Mouse (Mus musculus) megakaryocyte, embryonic 14.5 days (primary cell): ENCODE data around the gene Papss2. TPM values are rescaled to one million over a fixed set of nuclear protein-coding genes. Genes with fewer than 3 reads are reported as not detected.

Source experiments
- H3K27me3 ChIP-seq: replicated peaks from 2 replicates; pipeline ENCODE3; 2012; ENCODE audit warnings: inconsistent platforms
- H3K36me3 ChIP-seq: replicated peaks from 2 replicates; pipeline ENCODE3; 2012; ENCODE audit warnings: low read length, inconsistent platforms, mixed read lengths
- H3K4me1 ChIP-seq: 2 replicates; pipeline ENCODE4 v1.6.1; 2012; ENCODE audit warnings: inconsistent platforms
- H3K4me3 ChIP-seq: replicated peaks from 2 replicates; pipeline ENCODE3; 2012; ENCODE audit warnings: moderate library complexity, mild to moderate bottlenecking, inconsistent platforms
- H3K9me3 ChIP-seq: 2 replicates; pipeline ENCODE4 v1.6.1; 2012; ENCODE audit warnings: inconsistent platforms
- FLI1 ChIP-seq: IDR thresholded peaks from 2 replicates; pipeline ENCODE4 v1.6.1; 2012; ENCODE audit warnings: low read length, inconsistent platforms, mixed read lengths
- GATA1 ChIP-seq: IDR thresholded peaks from 3 replicates; pipeline ENCODE4 v1.6.1; 2012; ENCODE audit warnings: mixed read lengths, low read length, inconsistent platforms, borderline replicate concordance
- polyA plus RNA-seq: library from polyadenylated mRNA; stranded (reverse); fragments of >175 nt; gene quantifications from 2 replicates; pipeline ENCODE4 v1.2.3, GENCODE M21; 2012; ENCODE audit warnings: low replicate concordance; ENCODE audit not compliant: insufficient read depth

The Papss2 gene
- polyA plus RNA-seq = 0.66 TPM in 1 of 2 replicates, not detected in the other

GRCm38 (mm10) chr19:32595506-32596286 lies at the start of gene Papss2:
Gene Papss2 (plus strand): TSS chr19:32595790.
- Histone ChIP-seq H3K36me3 (no peaks in the 10 kb centered on the region), H3K9me3 (no peaks in the 10 kb centered on the region), H3K27me3 (peaks cover 49% of the 10 kb centered on the region), H3K4me1 (peaks cover 11% of the 10 kb centered on the region), H3K4me3 (peak within 1 kb of the TSS; percentile 92)
- no peak for TF ChIP-seq FLI1
- no peak for TF ChIP-seq GATA1

- Histone ChIP-seq H3K4me3 (no peak overlapping the region), H3K4me1 (no peaks in the 10 kb centered on the region), H3K9me3 (peaks cover 9% of the 10 kb centered on the region), H3K36me3 (no peaks in the 10 kb centered on the region), H3K27me3 (peaks cover 5% of the 10 kb centered on the region)
- TF ChIP-seq GATA1 (no peak), FLI1 (no peak)
These were observed 48.2 kb upstream of the Papss2 start for GRCm38 (mm10) chr19:32547396-32547795.

DNA sequence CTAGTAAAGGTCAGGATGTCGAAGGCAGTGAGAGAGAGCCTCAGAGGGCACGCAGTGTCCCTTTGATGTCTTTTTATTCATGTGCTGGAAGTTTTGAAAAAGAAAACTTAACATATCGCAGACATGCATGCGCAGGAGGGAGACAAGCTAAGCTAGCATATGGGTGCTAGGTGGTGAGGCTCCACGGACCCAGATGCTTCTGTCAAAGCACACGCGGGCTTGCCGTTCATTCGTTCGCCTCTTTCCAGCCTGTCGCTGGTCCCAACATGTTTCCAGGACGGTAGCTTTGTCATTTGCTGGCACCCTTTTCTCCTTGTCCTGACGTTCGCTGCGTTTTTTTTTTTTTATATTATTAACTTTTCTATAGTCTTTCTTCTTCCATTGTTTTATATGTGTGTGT lies 47.4 kb upstream of the Papss2 start:
- H3K27me3 ChIP-seq = peaks cover 8% of the 10 kb centered on the region
- no peak for TF ChIP-seq GATA1
- no peak for TF ChIP-seq FLI1
- H3K36me3 ChIP-seq = no peaks in the 10 kb centered on the region
- H3K4me1 ChIP-seq = no peaks in the 10 kb centered on the region
- H3K9me3 ChIP-seq = peaks cover 5% of the 10 kb centered on the region; the same call in 1 of the 2 replicates
- no peak overlapping the region for H3K4me3 ChIP-seq

DNA sequence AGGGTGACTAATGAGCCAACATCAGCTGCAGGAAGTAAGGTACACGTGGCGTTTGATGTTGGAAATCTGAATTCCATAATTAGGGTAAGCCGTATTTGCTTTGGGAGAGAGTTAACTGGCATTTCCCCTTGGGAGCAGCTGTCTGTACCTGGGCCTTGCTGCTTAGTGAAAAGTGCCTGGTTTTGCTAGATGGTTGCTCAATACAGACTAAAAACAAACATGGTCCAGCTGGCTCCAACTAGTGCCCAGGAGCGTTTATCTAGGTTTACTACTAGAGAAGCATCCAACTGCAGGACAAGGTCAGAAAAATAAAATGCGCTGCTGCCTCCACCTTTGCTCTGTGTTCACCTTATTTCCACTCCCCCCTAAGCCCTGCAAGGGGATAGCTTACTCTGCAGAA lies 45.1 kb upstream of the Papss2 start:
- Histone ChIP-seq H3K4me3 (no peak overlapping the region), H3K4me1 (no peaks in the 10 kb centered on the region), H3K27me3 (peaks cover 20% of the 10 kb centered on the region), H3K36me3 (no peaks in the 10 kb centered on the region), H3K9me3 (peaks cover 5% of the 10 kb centered on the region; the same call in 1 of the 2 replicates)
- TF ChIP-seq GATA1 = no peak
- TF ChIP-seq FLI1 = no peak

DNA sequence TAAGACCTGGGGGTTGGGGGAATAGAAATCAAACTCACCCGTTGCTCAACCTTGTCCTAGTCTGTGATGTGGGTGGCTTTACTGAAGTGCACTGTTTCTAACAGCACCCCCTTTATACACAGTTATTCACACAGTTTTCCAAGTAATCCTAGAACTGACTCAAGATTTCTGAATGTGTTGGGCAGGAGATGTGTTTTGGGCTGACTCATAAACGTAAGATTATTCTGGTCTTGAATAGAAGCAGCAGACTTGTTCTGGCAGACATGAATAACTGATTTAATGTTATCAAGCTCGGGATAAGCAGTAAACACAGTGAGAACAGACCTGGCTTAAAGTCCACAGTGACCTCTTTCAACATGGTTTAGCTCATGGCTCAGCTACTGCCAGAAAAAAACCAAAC lies 44.1 kb upstream of the Papss2 start:
- no peaks in the 10 kb centered on the region for H3K4me1 ChIP-seq

DNA sequence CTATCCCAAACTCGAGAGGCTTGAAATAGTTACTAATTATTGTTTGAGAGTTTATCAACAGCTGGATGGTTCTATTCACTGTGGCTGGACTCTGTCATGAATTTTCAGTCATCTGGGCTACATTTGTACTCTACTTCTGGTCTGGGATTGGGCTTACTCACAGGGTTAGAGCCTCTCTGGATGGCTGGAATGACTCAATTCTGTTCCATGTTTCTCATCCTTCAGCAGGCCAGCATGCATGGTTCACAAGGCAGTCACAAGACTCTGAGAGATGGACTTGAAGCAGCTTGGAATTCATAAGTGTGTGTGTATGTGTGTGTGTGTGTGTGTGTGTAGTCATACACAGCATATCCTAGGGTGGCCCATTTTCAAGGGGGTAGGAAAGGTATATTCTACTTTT lies 43.5 kb upstream of the Papss2 start:
- Histone ChIP-seq H3K36me3 (no peaks in the 10 kb centered on the region), H3K4me1 (no peaks in the 10 kb centered on the region), H3K4me3 (no peak overlapping the region), H3K9me3 (no peaks in the 10 kb centered on the region), H3K27me3 (peaks cover 22% of the 10 kb centered on the region)
- no peak for TF ChIP-seq FLI1
- TF ChIP-seq GATA1 = no peak

More for the DNA sequence above, 44.1 kb upstream of the Papss2 start:
- Histone ChIP-seq H3K36me3 (no peaks in the 10 kb centered on the region), H3K27me3 (peaks cover 20% of the 10 kb centered on the region), H3K9me3 (peaks cover 5% of the 10 kb centered on the region; the same call in 1 of the 2 replicates), H3K4me3 (no peak overlapping the region)
- no peak for TF ChIP-seq FLI1
- no peak for TF ChIP-seq GATA1

DNA sequence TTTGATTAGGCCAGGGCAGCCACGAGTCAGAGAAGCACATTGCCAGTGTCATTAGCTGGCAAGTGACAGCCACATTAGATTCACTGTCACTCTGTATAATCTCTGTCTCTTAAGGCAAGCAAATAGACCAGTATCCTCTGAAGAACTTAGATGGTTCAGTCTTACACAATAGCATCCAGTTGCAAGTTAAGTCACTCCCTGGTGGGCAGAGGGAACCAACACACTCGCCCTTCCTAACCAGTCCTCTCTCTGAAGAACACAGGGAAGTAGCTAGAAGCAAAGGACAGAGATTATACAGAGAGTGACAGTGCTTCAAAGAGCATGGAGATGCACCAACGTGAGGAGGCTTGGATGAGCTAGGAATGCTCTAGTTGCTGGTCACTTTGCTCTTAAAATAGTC lies 42.3 kb upstream of the Papss2 start:
- TF ChIP-seq GATA1 (no peak), FLI1 (no peak)
- Histone ChIP-seq H3K9me3 (no peaks in the 10 kb centered on the region), H3K36me3 (no peaks in the 10 kb centered on the region), H3K27me3 (peaks cover 24% of the 10 kb centered on the region), H3K4me1 (no peaks in the 10 kb centered on the region), H3K4me3 (no peak overlapping the region)

DNA sequence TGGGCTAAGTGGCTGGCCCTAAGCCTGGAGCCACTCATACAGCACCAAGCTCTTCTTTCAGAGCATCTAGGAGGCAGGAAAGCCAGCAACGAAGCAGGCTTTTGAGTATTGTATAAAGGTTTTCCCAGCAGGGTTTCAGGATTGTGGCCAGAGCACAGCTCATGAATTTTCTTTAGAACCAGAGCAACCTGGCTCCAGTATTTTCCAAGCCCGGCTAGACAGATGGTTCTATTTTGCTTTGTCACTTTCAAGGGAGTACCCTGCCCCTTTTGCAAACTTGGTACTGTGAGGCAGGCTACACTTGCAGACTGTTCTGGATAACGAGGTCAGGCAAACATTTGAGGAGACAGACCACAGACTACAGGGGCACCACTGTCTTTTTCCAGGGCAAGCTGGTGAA lies 40.3 kb upstream of the Papss2 start:
- Histone ChIP-seq H3K4me1 (no peaks in the 10 kb centered on the region), H3K36me3 (no peaks in the 10 kb centered on the region), H3K27me3 (peaks cover 21% of the 10 kb centered on the region), H3K9me3 (no peaks in the 10 kb centered on the region), H3K4me3 (no peak overlapping the region)
- TF ChIP-seq GATA1 (no peak), FLI1 (no peak)

- Histone ChIP-seq H3K27me3 (peaks cover 2% of the 10 kb centered on the region), H3K9me3 (no peaks in the 10 kb centered on the region), H3K4me3 (no peak overlapping the region), H3K36me3 (no peaks in the 10 kb centered on the region), H3K4me1 (peaks cover 17% of the 10 kb centered on the region)
- TF ChIP-seq GATA1 (no peak), FLI1 (no peak)
These were observed 28.6 kb upstream of the Papss2 start for GRCm38 (mm10) chr19:32567025-32567424.

GRCm38 (mm10) chr19:32567447-32567846 lies 28.1 kb upstream of the Papss2 start:
- Histone ChIP-seq H3K27me3 (peaks cover 1% of the 10 kb centered on the region), H3K36me3 (no peaks in the 10 kb centered on the region), H3K4me1 (peaks cover 17% of the 10 kb centered on the region), H3K4me3 (no peak overlapping the region), H3K9me3 (no peaks in the 10 kb centered on the region)
- TF ChIP-seq GATA1 = no peak
- no peak for TF ChIP-seq FLI1

GRCm38 (mm10) chr19:32568470-32568869 lies 27.1 kb upstream of the Papss2 start:
- H3K4me3 ChIP-seq = no peak overlapping the region
- no peaks in the 10 kb centered on the region for H3K9me3 ChIP-seq
- peaks cover 17% of the 10 kb centered on the region for H3K4me1 ChIP-seq
- no peaks in the 10 kb centered on the region for H3K36me3 ChIP-seq
- H3K27me3 ChIP-seq = no peaks in the 10 kb centered on the region
- TF ChIP-seq GATA1 = no peak
- TF ChIP-seq FLI1 = no peak
